Mouse (Mus musculus) small intestine, adult 10 weeks (tissue): Measurements from ENCODE around the gene Fbxo45. TPM values are rescaled to one million over a fixed set of nuclear protein-coding genes. Genes with fewer than 3 reads are reported as not detected.

Experiments used
- polyA plus RNA-seq: library from polyadenylated mRNA; stranded (reverse); fragments of 350-450 nt; fragmentation: Illumina TruSeq; extraction: RNeasy Lipid Tissue Mini Kit (QIAGEN cat#74804); gene quantifications from one replicate; pipeline ENCODE4 v1.2.3, GENCODE M21; 2014; ENCODE audit warnings: low replicate concordance

The Fbxo45 gene
- 21.9 TPM for polyA plus RNA-seq

DNA sequence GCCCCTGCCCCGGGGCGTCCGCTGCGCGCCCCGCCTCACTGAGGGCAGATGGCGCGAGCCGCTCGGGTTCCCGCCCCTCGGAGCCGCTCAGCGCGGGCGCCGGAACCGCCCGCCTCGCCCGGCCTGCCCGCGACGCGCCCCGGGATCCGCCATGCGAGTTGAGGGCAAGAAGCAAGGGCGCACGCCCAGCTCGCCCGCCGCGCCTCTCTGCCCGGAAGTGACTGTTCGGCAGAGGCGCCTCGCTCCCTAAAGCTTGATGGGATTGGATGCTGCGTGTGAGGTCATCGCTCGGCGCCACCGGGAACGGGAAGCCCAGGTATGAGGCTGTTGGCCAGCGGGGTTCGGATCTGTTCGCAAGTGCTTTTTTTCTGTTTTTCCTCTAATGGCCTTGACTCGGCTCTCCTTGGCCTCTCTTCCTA is at the start of gene Fbxo45, which contains the start of gene Wdr53:
Gene Fbxo45 (minus strand): TSS at position 207 of the 419 bp plus-strand sequence.
Gene Wdr53 (plus strand): TSS at position 276 of the 419 bp plus-strand sequence.

DNA sequence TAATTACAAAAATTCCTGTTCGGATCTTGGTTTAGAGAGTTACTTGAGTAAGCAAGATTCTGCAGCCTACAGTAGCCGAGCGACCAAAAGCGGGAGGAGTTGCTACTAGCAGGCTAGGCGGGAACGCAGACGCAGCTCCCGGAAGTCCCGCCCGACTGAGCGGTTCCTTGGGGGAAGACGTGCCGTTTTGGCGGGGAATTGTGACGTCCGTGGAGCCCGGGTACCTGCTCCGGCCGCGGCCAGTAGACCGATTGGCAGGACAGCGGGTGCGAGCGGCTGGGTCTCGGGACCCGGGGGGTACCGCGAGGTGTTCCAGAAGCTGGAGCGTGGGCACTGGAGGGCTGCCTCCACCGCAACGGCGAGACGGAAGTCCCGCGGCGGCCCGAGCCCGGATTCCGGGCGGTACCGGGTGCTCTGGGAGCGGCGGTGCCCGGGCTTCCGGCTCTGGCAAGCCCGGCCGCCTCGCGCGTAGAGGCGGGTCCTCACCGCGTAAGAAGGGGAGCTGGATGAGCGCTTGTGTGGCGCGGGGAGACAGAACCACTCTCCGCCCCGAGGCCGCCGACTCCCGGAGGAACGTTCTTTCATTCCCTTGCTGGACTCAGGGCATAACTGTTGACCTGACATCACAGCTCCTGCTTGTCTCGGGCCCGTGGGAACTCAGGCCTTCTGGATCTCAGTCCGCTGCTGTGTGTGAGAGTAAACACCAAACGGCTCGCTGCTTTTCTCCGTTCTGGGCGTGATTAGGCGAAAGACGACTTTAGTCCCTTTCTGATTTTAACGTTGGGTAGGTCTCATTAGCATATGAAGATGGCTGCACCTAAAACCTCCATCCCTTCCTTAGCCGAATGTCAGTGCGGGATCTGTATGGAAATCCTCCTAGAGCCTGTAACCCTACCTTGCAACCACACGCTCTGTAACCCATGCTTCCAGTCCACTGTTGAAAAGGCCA is 30.6 kb upstream of the Fbxo45 start, which contains the start of gene Rnf168:
Gene Rnf168 (plus strand): TSS at position 152 of the 949 bp plus-strand sequence.

DNA sequence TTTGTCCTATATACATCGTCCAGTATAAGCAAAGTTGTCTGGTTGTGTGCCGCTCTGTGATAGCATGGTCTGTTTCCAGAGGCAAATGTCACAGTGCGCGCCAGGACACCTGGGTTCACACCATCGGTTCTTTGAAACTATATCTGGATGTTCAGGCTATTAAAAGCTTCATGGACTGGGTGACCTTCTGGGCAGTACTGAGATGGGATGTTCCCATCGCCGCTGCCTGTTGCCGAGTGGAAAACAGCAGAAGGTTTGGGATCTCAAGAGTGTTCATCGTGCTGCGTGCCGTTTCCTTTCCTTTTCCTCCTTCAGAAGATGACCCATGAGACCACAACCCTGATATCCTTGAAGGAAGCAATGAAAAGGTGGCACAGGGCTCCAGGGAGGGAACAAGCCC is 24.3 kb upstream of the Fbxo45 start, which contains the start of gene Smco1:
Gene Smco1 (plus strand): TSS at position 178 of the 400 bp plus-strand sequence.

Other genes with a start within 250 kb of the Fbxo45 start
- gene Senp5, start 243.9 kb downstream of the Fbxo45 start, polyA plus RNA-seq = 24.7 TPM
- gene Pak2, start 167.8 kb downstream of the Fbxo45 start, polyA plus RNA-seq = 72.8 TPM
- 72.9 TPM for gene Pigx, start 147.4 kb downstream of the Fbxo45 start, polyA plus RNA-seq
- 24.2 TPM for gene Cep19, start 147.4 kb downstream of the Fbxo45 start, polyA plus RNA-seq
- 0.89 TPM for gene Nrros, start 81.6 kb downstream of the Fbxo45 start, polyA plus RNA-seq
- gene Bex6, start 67.3 kb downstream of the Fbxo45 start, polyA plus RNA-seq = not detected
- gene Wdr53, start 69 bp upstream of the Fbxo45 start, polyA plus RNA-seq = 2.0 TPM
- gene Smco1, start 24.3 kb upstream of the Fbxo45 start, polyA plus RNA-seq = not detected
- gene Rnf168, start 30.3 kb upstream of the Fbxo45 start, polyA plus RNA-seq = 31.9 TPM
- gene Ubxn7, start 85.1 kb upstream of the Fbxo45 start, polyA plus RNA-seq = 23.9 TPM
- gene Tm4sf19, start 153.3 kb upstream of the Fbxo45 start, polyA plus RNA-seq = not detected
- 23.1 TPM for gene Tctex1d2, start 172.5 kb upstream of the Fbxo45 start, polyA plus RNA-seq
- gene Pcyt1a, start 183.8 kb upstream of the Fbxo45 start, polyA plus RNA-seq = 134 TPM
- gene Slc51a, start 240.7 kb upstream of the Fbxo45 start, polyA plus RNA-seq = 9.4 TPM
- gene Zdhhc19, start 249.1 kb upstream of the Fbxo45 start, polyA plus RNA-seq = not detected